Mouse (Mus musculus) thymus, adult 2 months (tissue): ENCODE measurements around the gene Gm8220.
"Not testable (repeated sequence)": the region's sequence is repeated elsewhere in the genome, so short reads cannot be mapped to it uniquely, and the experiment has no call there.

Source experiments
- CTCF ChIP-seq: fragments of 200-500 bp; IDR thresholded peaks from 2 replicates; pipeline ENCODE4 v1.5.1; 2012; ENCODE audit warnings: mild to moderate bottlenecking, control low read depth, low read length, moderate library complexity, borderline replicate concordance; ENCODE audit not compliant: control insufficient read depth, poor library complexity, insufficient read depth; ENCODE audit errors: extremely low read depth
- POLR2A ChIP-seq: fragments of 200-500 bp; IDR thresholded peaks from 2 replicates; pipeline ENCODE4 v1.6.1; 2012; ENCODE audit warnings: mild to moderate bottlenecking, low read length, control low read depth, moderate library complexity; ENCODE audit not compliant: control insufficient read depth, poor library complexity, insufficient read depth; ENCODE audit errors: extremely low read depth

GRCm38 (mm10) chr14:44338484-44338883, 53.1 kb downstream of the Gm8220 start, which contains the start of gene Gm5930:
- not testable (repeated sequence) for TF ChIP-seq POLR2A, CTCF
